15 mouse cellular contexts compared by ENCODE assay signal in genomic region chr1:79806865-79807264, GRCm38 (mm10). TPM values are rescaled to one million over a fixed set of nuclear protein-coding genes. Genes with fewer than 3 reads are reported as not detected.
DNase-seq lines count a peak whose midpoint lies in the region; ATAC-seq and TF ChIP-seq lines count a peak whose summit lies in the region.
"Had no signal": no experiment of that assay in that cellular context is flagged by ENCODE, and none has a peak within 500 bp of the region (broad histone marks: within the 10 kb centered on the region; RNA-seq: fewer than 3 reads in every experiment).

No protein-coding gene starts in this region.

- H3K27me3 ChIP-seq in heart, embryonic 11.5 days (ENCODE audit: control insufficient read depth, insufficient read depth, low read length), result no peaks in the 10 kb centered on the region
- H3K27me3 ChIP-seq in lung, embryonic 15.5 days, result no peaks in the 10 kb centered on the region
- H3K27me3 ChIP-seq: embryonic facial prominence, embryonic 12.5 days; kidney, embryonic 15.5 days had no signal

- H3K9me3 ChIP-seq in heart, embryonic 11.5 days (replicated peaks; ENCODE audit: control insufficient read depth, low read length), result no peaks in the 10 kb centered on the region
- no peaks in the 10 kb centered on the region for H3K9me3 ChIP-seq in lung, embryonic 15.5 days
- H3K9me3 ChIP-seq: embryonic facial prominence, embryonic 12.5 days; G1E; heart, embryonic 10.5 days; kidney, embryonic 15.5 days had no signal

- peaks cover 2% of the 10 kb centered on the region; the same call in 1 of the 2 replicates for H3K36me3 ChIP-seq in heart, embryonic 11.5 days (ENCODE audit: control insufficient read depth, insufficient read depth, low read length)
- peaks cover 4% of the 10 kb centered on the region; the same call in 1 of the 2 replicates for H3K36me3 ChIP-seq in lung, embryonic 15.5 days
- H3K36me3 ChIP-seq: G1E; kidney, embryonic 15.5 days had no signal

- no peak overlapping the region for H3K4me3 ChIP-seq in heart, embryonic 11.5 days (ENCODE audit: low read depth, low read length)
- H3K4me3 ChIP-seq in lung, embryonic 15.5 days, result no peak overlapping the region
- H3K4me3 ChIP-seq in lung, adult 2 months (replicated peaks; ENCODE audit: extremely low read depth, low read depth, low read length), result no peak overlapping the region
- H3K4me3 ChIP-seq: embryonic facial prominence, embryonic 12.5 days; gastrocnemius, adult 2 months; heart, embryonic 10.5 days; kidney, embryonic 15.5 days had no signal

- 53% methylated on average over 5 of the region's 5 CpGs for WGBS in heart, embryonic 11.5 days (ENCODE audit: insufficient replicate concordance)
- WGBS in lung, embryonic 15.5 days, result 33% methylated on average over 5 of the region's 5 CpGs
- 45% methylated on average over 5 of the region's 5 CpGs for WGBS in lung, adult 2 months

- DNase-seq in heart, postnatal 10 days, result no peak
- no peak for DNase-seq in lung, adult 2 months
- peak; percentile 91 for DNase-seq in 416B (ENCODE audit: low read depth)
- no peak for DNase-seq in urinary bladder, postnatal 10 days (ENCODE audit: low spot score)
- DNase-seq: cerebellum, adult 9-11 months; gastrocnemius, adult 2 months had no signal

- no peak for TF ChIP-seq POLR2A in lung, adult 2 months (IDR thresholded peaks at IDR 0.05; ENCODE audit: borderline replicate concordance, extremely low read depth, low read depth, low read length)

- peaks cover 14% of the 10 kb centered on the region for H3K4me1 ChIP-seq in heart, embryonic 11.5 days (ENCODE audit: control insufficient read depth, insufficient read depth, low read length)
- peaks cover 9% of the 10 kb centered on the region; the same call in 1 of the 2 replicates for H3K4me1 ChIP-seq in lung, embryonic 15.5 days
- no peaks in the 10 kb centered on the region for H3K4me1 ChIP-seq in lung, adult 2 months (ENCODE audit: control insufficient read depth, insufficient read depth, low read length)
- H3K4me1 ChIP-seq: embryonic facial prominence, embryonic 12.5 days; kidney, embryonic 15.5 days had no signal

- intact Hi-C loops in heart, postnatal 10 days (cut with DNase I), result no loop called here

- H3K4me2 ChIP-seq in heart, embryonic 11.5 days, result no peak overlapping the region
- no peak overlapping the region for H3K4me2 ChIP-seq in lung, embryonic 15.5 days
- H3K4me2 ChIP-seq: embryonic facial prominence, embryonic 12.5 days; kidney, embryonic 15.5 days had no signal

- ATAC-seq in heart, embryonic 11.5 days (replicated peaks; ENCODE audit: insufficient number of reproducible peaks, low FRiP score, low TSS enrichment), result 0 out of 2 replicates have a peak, but pooled peaks have one; percentile 28
- peak; percentile 80 for ATAC-seq in lung, embryonic 15.5 days (ENCODE audit: borderline replicate concordance, extremely low read depth, low FRiP score, low TSS enrichment)
- ATAC-seq in granulocyte monocyte progenitor cell, adult 5-6 weeks (replicated peaks; ENCODE audit: poor library complexity, severe bottlenecking), result peak; percentile 53
- ATAC-seq in activated CD4-positive, CD25-positive, alpha-beta regulatory T cell, adult 4 months, result no peak

- no peak overlapping the region for H3K27ac ChIP-seq in heart, embryonic 11.5 days (ENCODE audit: low read depth, low read length)
- H3K27ac ChIP-seq in lung, embryonic 15.5 days, result peak overlapping the region; percentile 3; the same call in 1 of the 2 replicates
- H3K27ac ChIP-seq: embryonic facial prominence, embryonic 12.5 days; gastrocnemius, adult 2 months; heart, embryonic 10.5 days; kidney, embryonic 15.5 days; macrophage had no signal

- TF ChIP-seq CTCF in lung, adult 2 months (IDR thresholded peaks at IDR 0.05; ENCODE audit: insufficient read depth, low read length), result no peak

- no peak overlapping the region for H3K9ac ChIP-seq in heart, embryonic 11.5 days (ENCODE audit: low read depth, low read length)
- no peak overlapping the region for H3K9ac ChIP-seq in lung, embryonic 15.5 days
- H3K9ac ChIP-seq: embryonic facial prominence, embryonic 12.5 days; kidney, embryonic 15.5 days had no signal

RNA-seq across cellular contexts. Expression of gene Wdfy1, which starts 30.9 kb away (rescaled TPM):
- polyA plus RNA-seq in heart, embryonic 11.5 days (2014; fragmentation: Nextera tagmentation; extraction: Ambion mirVana), result 23.7 and 24.5 TPM in 2 replicates
- 10 to 100 TPM; 21.9 to 29.2 TPM for total RNA-seq in heart, postnatal 10 days (2021)
- 43.0 and 45.1 TPM in 2 replicates for polyA plus RNA-seq in lung, embryonic 15.5 days (2015; fragmentation: Nextera tagmentation; extraction: Ambion mirVana)
- 42.4 and 58.7 TPM in 2 replicates for polyA plus RNA-seq in lung, adult 2 months (2012; rRNA removed)
- total RNA-seq in granulocyte monocyte progenitor cell, adult 5-6 weeks (2014; fragmentation: Nextera tagmentation), result 24.7 and 31.1 TPM in 2 replicates
- total RNA-seq in granulocyte monocyte progenitor cell, adult 5-6 weeks (2017), result 8.6 and 10.5 TPM in 2 replicates
- 10 to 100 TPM; 18.6 to 34.1 TPM for polyA plus RNA-seq in activated CD4-positive, CD25-positive, alpha-beta regulatory T cell, adult 4 months (2017; shearing (Covaris generic))

RNA-seq across cellular contexts. Expression of gene Mrpl44, which starts 31.0 kb away (rescaled TPM):
- 45.3 and 49.0 TPM in 2 replicates for polyA plus RNA-seq in heart, embryonic 11.5 days (2014; fragmentation: Nextera tagmentation; extraction: Ambion mirVana)
- 10 to 100 TPM; 48.8 to 50.2 TPM for total RNA-seq in heart, postnatal 10 days (2021)
- polyA plus RNA-seq in lung, embryonic 15.5 days (2015; fragmentation: Nextera tagmentation; extraction: Ambion mirVana), result 58.5 and 59.2 TPM in 2 replicates
- 6.2 and 9.4 TPM in 2 replicates for polyA plus RNA-seq in lung, adult 2 months (2012; rRNA removed)
- 51.4 and 64.8 TPM in 2 replicates for total RNA-seq in granulocyte monocyte progenitor cell, adult 5-6 weeks (2014; fragmentation: Nextera tagmentation)
- total RNA-seq in granulocyte monocyte progenitor cell, adult 5-6 weeks (2017), result 60.6 and 88.9 TPM in 2 replicates
- 10 to 100 TPM; 58.8 to 63.5 TPM for polyA plus RNA-seq in activated CD4-positive, CD25-positive, alpha-beta regulatory T cell, adult 4 months (2017; shearing (Covaris generic))

RNA-seq across cellular contexts. Expression of gene Serpine2, which starts 54.1 kb away (rescaled TPM):
- 165 and 182 TPM in 2 replicates for polyA plus RNA-seq in heart, embryonic 11.5 days (2014; fragmentation: Nextera tagmentation; extraction: Ambion mirVana)
- 10 to 100 TPM; 40.1 to 42.9 TPM for total RNA-seq in heart, postnatal 10 days (2021)
- 357 TPM in 2 replicates for polyA plus RNA-seq in lung, embryonic 15.5 days (2015; fragmentation: Nextera tagmentation; extraction: Ambion mirVana)
- polyA plus RNA-seq in lung, adult 2 months (2012; rRNA removed), result 70.9 and 107 TPM in 2 replicates
- 16.0 and 32.9 TPM in 2 replicates for total RNA-seq in granulocyte monocyte progenitor cell, adult 5-6 weeks (2014; fragmentation: Nextera tagmentation)
- 40.2 and 41.1 TPM in 2 replicates for total RNA-seq in granulocyte monocyte progenitor cell, adult 5-6 weeks (2017)
- polyA plus RNA-seq in activated CD4-positive, CD25-positive, alpha-beta regulatory T cell, adult 4 months (2017; shearing (Covaris generic)), result 1 to 10 TPM; 1.5 to 3.1 TPM
- polyA plus RNA-seq: G1E had no signal

Comparison
In these comparisons a context has a peak if more than half of its experiments do, and no peak if none do; other contexts are left out.
1. RNA of gene Serpine2, which starts 54.1 kb away (polyA plus RNA-seq): 357 TPM in lung, embryonic 15.5 days, 165 to 182 TPM in heart, embryonic 11.5 days and 70.9 to 107 TPM in lung, adult 2 months; 1.5 to 3.1 TPM in activated CD4-positive, CD25-positive, alpha-beta regulatory T cell, adult 4 months; every median in the first group is over 10 times any median in the second.